Mouse (Mus musculus) intestine, embryonic 16.5 days (tissue): ENCODE data around the gene Mipol1. TPM values are rescaled to one million over a fixed set of nuclear protein-coding genes. Genes with fewer than 3 reads are reported as not detected.

ENCODE experiments used
- ATAC-seq: fragments of 200-750 bp; cut with Nextera tagmentation; 2 replicates; pipeline ENCODE4 v1.8.0; 2017; ENCODE audit warnings: moderate TSS enrichment, moderate library complexity
- H3K27ac ChIP-seq: fragments of 300-500 bp; sonication (generic); 2 replicates; pipeline ENCODE4 v1.5.1; 2014; ENCODE audit warnings: mild to moderate bottlenecking, low read length
- H3K27me3 ChIP-seq: fragments of 300-500 bp; sonication (generic); replicated peaks from 2 replicates; pipeline ENCODE4 v1.6.1; 2014; ENCODE audit warnings: low read length, control low read depth, mixed read lengths; ENCODE audit not compliant: control insufficient read depth, insufficient read depth
- H3K36me3 ChIP-seq: fragments of 300-500 bp; sonication (generic); 2 replicates; pipeline ENCODE4 v1.6.1; 2014; ENCODE audit warnings: low read length, control low read depth; ENCODE audit not compliant: control insufficient read depth, insufficient read depth
- H3K4me1 ChIP-seq: fragments of 300-500 bp; sonication (generic); 2 replicates; pipeline ENCODE4 v1.6.1; 2014; ENCODE audit warnings: low read length, control low read depth, mixed read lengths; ENCODE audit not compliant: control insufficient read depth, insufficient read depth
- H3K4me2 ChIP-seq: fragments of 300-500 bp; sonication (generic); 2 replicates; pipeline ENCODE4 v1.6.1; 2014; ENCODE audit warnings: low read depth, low read length, control low read depth
- H3K4me3 ChIP-seq: fragments of 300-500 bp; sonication (generic); 2 replicates; pipeline ENCODE4 v1.5.1; 2014; ENCODE audit warnings: mild to moderate bottlenecking, low read length
- H3K9ac ChIP-seq: fragments of 300-500 bp; sonication (generic); 2 replicates; pipeline ENCODE4 v1.6.1; 2014; ENCODE audit warnings: low read depth, low read length
- H3K9me3 ChIP-seq: fragments of 300-500 bp; sonication (generic); 2 replicates; pipeline ENCODE4 v1.6.1; 2016; ENCODE audit warnings: low read length, control low read depth; ENCODE audit not compliant: control insufficient read depth
- WGBS: fragments of 180-500 bp; shearing (Covaris S2); extraction: QIAGEN DNeasy Blood & Tissue Kit; methylation state at CpG from one replicate; pipeline ENCODE4 v1.1.7; 2014; 5-methylcytosine and 5-hydroxymethylcytosine counted together
- polyA plus RNA-seq: library from polyadenylated mRNA; unstranded; fragments of >200 nt; fragmentation: Nextera tagmentation; extraction: Ambion mirVana; gene quantifications from 2 replicates; pipeline ENCODE4 v1.2.1, GENCODE M21; 2015

Mipol1 gene
- polyA plus RNA-seq, 1 experiment from 2014 or later = 9.9 TPM

DNA sequence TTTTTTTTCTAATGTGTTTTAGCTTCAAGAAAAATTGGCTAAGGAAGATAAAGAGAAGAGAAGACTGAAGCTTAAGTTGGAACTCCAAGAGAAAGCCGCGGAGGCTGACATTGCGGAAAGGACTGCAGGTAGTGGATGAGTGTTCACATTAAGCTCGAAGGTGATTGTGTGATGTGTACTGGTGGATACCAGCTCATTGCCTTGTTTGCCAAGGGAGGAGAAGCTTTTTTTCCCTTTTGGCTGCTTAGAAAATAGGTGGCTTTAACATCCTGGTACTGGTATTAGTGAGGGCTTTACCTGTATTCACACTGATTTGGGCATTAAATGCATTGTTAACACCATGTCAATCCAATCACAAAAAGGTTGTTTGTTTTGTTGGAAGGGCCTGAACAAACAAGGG, 77.1 kb downstream of the Mipol1 start:
- H3K36me3 ChIP-seq = no peaks in the 10 kb centered on the region
- WGBS = 86% methylated on average over 4 of the region's 4 CpGs
- no peaks in the 10 kb centered on the region for H3K9me3 ChIP-seq
- H3K4me1 ChIP-seq = no peaks in the 10 kb centered on the region
- no peak overlapping the region for H3K4me2 ChIP-seq
- H3K4me3 ChIP-seq = no peak overlapping the region
- ATAC-seq = no peak
- H3K9ac ChIP-seq = no peak overlapping the region
- H3K27me3 ChIP-seq = no peaks in the 10 kb centered on the region
- H3K27ac ChIP-seq = no peak overlapping the region

GRCm38 (mm10) chr12:57307748-57308147, 77.5 kb downstream of the Mipol1 start:
- no peak for ATAC-seq
- Histone ChIP-seq H3K4me3 (no peak overlapping the region), H3K36me3 (no peaks in the 10 kb centered on the region), H3K9ac (no peak overlapping the region), H3K27ac (no peak overlapping the region), H3K4me1 (no peaks in the 10 kb centered on the region), H3K27me3 (no peaks in the 10 kb centered on the region), H3K4me2 (no peak overlapping the region), H3K9me3 (no peaks in the 10 kb centered on the region)
- WGBS = 89% methylated on average over 1 of the region's 1 CpGs

DNA sequence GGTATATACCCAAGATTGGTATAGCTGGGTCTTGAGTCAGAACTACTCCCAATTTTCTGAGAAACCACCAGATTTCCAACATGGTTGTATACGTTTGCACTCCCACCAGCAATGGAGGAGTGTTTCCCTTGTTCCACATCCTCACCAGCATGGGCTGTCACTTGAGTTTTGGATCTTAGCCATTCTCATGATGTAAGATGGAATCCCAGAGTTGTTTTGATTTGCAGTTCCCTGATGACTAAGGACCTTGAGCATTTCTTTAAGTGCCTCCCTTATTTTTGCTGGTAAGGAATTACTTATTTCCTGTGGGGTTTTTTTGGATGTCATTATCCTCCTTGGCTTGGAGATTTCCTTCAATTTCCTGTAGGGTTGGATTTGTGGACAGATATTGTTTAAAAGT, 108.8 kb downstream of the Mipol1 start:
- H3K9me3 ChIP-seq = no peaks in the 10 kb centered on the region
- no peaks in the 10 kb centered on the region for H3K36me3 ChIP-seq
- ATAC-seq = no peak
- no peak overlapping the region for H3K27ac ChIP-seq
- WGBS = 60% methylated on average over 1 of the region's 1 CpGs
- no peaks in the 10 kb centered on the region for H3K4me1 ChIP-seq
- H3K4me2 ChIP-seq = no peak overlapping the region
- no peak overlapping the region for H3K4me3 ChIP-seq
- no peaks in the 10 kb centered on the region for H3K27me3 ChIP-seq
- no peak overlapping the region for H3K9ac ChIP-seq

DNA sequence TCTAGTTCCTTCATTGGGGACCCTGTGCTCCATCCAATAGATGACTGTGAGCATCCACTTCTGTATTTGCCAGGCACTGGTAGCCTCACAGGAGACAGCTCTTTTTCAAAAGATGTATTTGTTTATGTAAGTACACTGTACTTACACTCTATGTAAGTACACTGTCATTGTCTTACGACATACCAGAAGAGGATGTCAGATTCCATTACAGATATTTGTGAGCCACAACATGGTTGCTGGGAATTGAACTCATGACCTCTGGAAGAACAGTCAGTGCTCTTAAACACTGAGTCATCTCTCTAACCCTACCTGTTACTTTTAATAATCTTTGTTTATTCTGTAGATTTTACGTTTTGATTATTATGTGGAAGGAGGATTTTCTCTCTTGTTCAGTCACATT, 109.9 kb downstream of the Mipol1 start:
- Histone ChIP-seq H3K36me3 (no peaks in the 10 kb centered on the region), H3K4me3 (no peak overlapping the region), H3K9me3 (no peaks in the 10 kb centered on the region), H3K9ac (no peak overlapping the region), H3K4me2 (no peak overlapping the region), H3K27ac (no peak overlapping the region), H3K4me1 (no peaks in the 10 kb centered on the region), H3K27me3 (no peaks in the 10 kb centered on the region)
- WGBS = 65% methylated on average over 2 of the region's 2 CpGs
- ATAC-seq = no peak

DNA sequence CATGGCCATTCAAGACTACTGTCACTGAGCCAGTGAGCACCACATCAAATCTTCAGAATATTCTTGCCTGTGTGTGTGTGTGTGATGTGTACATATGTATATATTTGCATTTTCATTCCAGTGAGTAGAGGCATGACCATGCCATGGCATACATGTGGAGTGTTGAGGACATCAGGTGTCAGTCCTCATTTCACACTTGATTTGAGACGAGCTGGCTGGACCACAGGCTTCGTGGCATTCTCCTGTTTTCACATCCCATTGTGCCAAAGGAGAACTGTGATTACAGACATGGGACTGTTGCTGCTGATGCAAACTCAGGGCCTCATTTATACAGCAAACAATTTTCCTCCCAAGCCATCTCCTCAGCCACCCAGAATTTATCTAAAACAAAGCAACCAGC, 132.5 kb downstream of the Mipol1 start:
- H3K9ac ChIP-seq = no peak overlapping the region
- no peak for ATAC-seq
- H3K4me1 ChIP-seq = no peaks in the 10 kb centered on the region
- WGBS = 82% methylated on average over 2 of the region's 2 CpGs
- no peak overlapping the region for H3K27ac ChIP-seq
- no peak overlapping the region for H3K4me3 ChIP-seq
- H3K36me3 ChIP-seq = no peaks in the 10 kb centered on the region
- no peaks in the 10 kb centered on the region for H3K27me3 ChIP-seq
- H3K4me2 ChIP-seq = no peak overlapping the region
- H3K9me3 ChIP-seq = no peaks in the 10 kb centered on the region

- no peak overlapping the region for H3K4me2 ChIP-seq
- H3K27me3 ChIP-seq = no peaks in the 10 kb centered on the region
- WGBS = 55% methylated on average over 7 of the region's 7 CpGs
- no peaks in the 10 kb centered on the region for H3K36me3 ChIP-seq
- H3K4me1 ChIP-seq = no peaks in the 10 kb centered on the region
- H3K9ac ChIP-seq = no peak overlapping the region
- no peaks in the 10 kb centered on the region for H3K9me3 ChIP-seq
- ATAC-seq = no peak
- H3K27ac ChIP-seq = no peak overlapping the region
- no peak overlapping the region for H3K4me3 ChIP-seq
Measured at GRCm38 (mm10) chr12:57364027-57364426, 133.8 kb downstream of the Mipol1 start.

- WGBS = 90% methylated on average over 3 of the region's 3 CpGs
- H3K9ac ChIP-seq = no peak overlapping the region
- H3K4me3 ChIP-seq = no peak overlapping the region
- no peak for ATAC-seq
- no peaks in the 10 kb centered on the region for H3K9me3 ChIP-seq
- no peak overlapping the region for H3K4me2 ChIP-seq
- H3K36me3 ChIP-seq = no peaks in the 10 kb centered on the region
- no peaks in the 10 kb centered on the region for H3K4me1 ChIP-seq
- H3K27me3 ChIP-seq = no peaks in the 10 kb centered on the region
- no peak overlapping the region for H3K27ac ChIP-seq
Measured at GRCm38 (mm10) chr12:57371790-57372547, 141.7 kb downstream of the Mipol1 start.

DNA sequence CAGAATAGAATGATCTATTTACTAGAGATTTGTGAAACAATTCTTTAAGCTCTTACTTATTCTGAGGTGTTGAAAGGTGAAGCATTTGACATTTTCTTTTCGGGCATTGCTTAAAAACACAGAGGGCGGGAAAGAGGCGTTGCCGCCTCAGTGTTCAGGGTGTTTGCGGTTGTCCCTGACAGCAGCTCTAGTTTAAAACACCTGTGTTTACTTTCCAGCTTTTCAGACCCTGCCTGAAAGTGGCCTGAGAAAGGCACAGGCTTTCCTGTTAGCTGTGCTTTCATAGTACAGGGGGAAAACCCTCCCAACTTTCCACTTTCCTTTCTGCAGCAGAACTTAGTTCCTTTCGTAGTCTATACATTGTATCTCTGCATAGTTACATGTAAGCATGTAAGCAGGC, 152.6 kb downstream of the Mipol1 start:
- H3K36me3 ChIP-seq = no peaks in the 10 kb centered on the region
- peak; percentile 48; the same call in 1 of the 2 replicates for ATAC-seq
- 38% methylated on average over 6 of the region's 6 CpGs for WGBS
- no peak overlapping the region for H3K4me3 ChIP-seq
- no peaks in the 10 kb centered on the region for H3K27me3 ChIP-seq
- H3K4me1 ChIP-seq = 0 out of 2 replicates have a peak, but pooled peaks cover 2% of the 10 kb centered on the region
- H3K4me2 ChIP-seq = no peak overlapping the region
- no peaks in the 10 kb centered on the region for H3K9me3 ChIP-seq
- H3K27ac ChIP-seq = no peak overlapping the region
- H3K9ac ChIP-seq = no peak overlapping the region

DNA sequence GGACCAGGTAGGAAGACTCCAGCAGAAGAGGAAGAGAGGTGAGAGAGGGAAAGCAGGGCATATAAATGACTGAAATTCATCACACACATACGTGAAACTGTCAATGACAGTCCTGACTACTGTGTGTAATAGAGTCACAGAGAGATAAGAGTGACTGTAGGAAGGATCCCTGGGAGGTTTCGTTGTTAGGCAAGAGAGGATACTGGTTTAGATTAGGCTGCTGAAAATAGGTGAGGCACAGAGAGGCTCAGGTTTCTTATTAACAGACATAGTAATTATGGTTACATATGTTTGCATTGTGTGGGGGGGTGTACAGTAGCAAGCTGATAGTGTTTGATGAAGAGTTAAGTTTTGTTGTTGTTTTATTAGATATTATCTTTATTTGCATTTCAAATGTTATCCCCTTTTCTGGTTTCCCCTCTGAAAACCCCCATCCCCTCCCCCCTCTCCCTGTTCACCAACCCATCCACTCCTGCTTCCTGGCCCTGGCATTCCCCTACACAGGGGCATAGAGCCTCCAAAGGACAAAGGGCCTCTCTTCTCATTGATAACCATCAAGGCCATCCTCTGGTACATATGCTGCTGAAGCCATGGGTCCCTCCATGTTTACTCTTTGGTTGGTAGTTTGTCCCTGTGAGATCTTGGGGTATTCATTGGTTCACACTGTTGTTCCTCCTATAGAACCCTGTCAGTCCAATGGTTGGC, 157.5 kb downstream of the Mipol1 start:
- Histone ChIP-seq H3K4me3 (no peak overlapping the region), H3K9me3 (no peaks in the 10 kb centered on the region), H3K4me1 (0 out of 2 replicates have a peak, but pooled peaks cover 2% of the 10 kb centered on the region), H3K36me3 (no peaks in the 10 kb centered on the region), H3K27me3 (no peaks in the 10 kb centered on the region), H3K9ac (no peak overlapping the region), H3K4me2 (no peak overlapping the region), H3K27ac (no peak overlapping the region)
- ATAC-seq = peak; percentile 86
- 59% methylated on average over 2 of the region's 2 CpGs for WGBS
